Mouse (Mus musculus) spleen, postnatal 4 days (tissue): ENCODE data around the gene Smtnl2.
"Not testable (repeated sequence)": the region's sequence is repeated elsewhere in the genome, so short reads cannot be mapped to it uniquely, and the experiment has no call there.

Experiments used
- DNase-seq, 2 experiments: peaks; one replicate each; pipeline ENCODE4 v3.0.0; 2022; ENCODE audit warnings: low spot score in 2 of 2

Gene Smtnl2

GRCm38 (mm10) chr11:72361385-72362346 is 49.8 kb downstream of the Smtnl2 start:
- peak in 1 of 2 experiments; percentile 18 for DNase-seq

- DNase-seq = peak; percentile 60 to 89
Measured at GRCm38 (mm10) chr11:72354971-72355728, 56.4 kb downstream of the Smtnl2 start.

DNA sequence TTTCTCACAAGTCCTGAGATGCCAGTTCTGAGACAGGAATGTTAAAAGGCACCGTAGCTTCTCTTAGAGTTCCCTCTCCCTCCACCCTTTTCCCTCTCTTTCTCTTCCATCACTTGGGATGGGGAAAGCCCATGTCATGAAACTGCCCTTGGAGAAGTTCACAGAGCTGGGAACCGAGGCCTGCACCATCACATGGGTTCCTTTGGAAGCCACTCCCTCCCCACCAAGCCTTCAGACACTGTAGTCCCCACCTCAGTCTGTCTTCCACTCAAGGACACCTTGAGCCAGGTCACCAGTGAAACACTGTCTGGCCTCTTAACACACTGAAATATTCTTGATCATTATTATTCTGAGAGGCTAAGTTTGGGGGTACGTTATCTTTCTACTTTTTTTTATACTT is 58.3 kb downstream of the Smtnl2 start:
- DNase-seq = no peak

DNA sequence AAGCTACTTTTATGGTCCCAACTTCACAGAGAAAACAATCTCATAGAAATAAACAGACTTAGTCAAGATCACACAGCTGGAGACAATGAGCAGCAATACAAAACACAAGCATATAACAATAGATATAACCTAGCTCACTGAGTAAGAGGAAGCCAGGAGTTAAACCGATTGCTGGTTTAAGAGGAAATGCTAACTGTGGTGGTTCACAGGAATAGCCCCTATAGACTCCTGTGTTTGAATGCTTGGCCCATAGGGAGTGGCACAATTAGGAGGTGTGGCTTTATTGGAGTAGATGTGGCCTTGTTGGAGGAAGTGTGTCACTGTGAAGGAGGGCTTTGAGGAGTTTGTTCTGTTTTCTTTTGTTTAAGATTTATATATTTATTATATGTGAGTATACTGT is 59.2 kb downstream of the Smtnl2 start:
- no peak for DNase-seq

GRCm38 (mm10) chr11:72349652-72350051 is 61.9 kb downstream of the Smtnl2 start:
- no peak for DNase-seq

GRCm38 (mm10) chr11:72349016-72349415 is 62.5 kb downstream of the Smtnl2 start:
- no peak for DNase-seq

- DNase-seq = no peak
Measured at GRCm38 (mm10) chr11:72348563-72348962, 63.0 kb downstream of the Smtnl2 start.

DNA sequence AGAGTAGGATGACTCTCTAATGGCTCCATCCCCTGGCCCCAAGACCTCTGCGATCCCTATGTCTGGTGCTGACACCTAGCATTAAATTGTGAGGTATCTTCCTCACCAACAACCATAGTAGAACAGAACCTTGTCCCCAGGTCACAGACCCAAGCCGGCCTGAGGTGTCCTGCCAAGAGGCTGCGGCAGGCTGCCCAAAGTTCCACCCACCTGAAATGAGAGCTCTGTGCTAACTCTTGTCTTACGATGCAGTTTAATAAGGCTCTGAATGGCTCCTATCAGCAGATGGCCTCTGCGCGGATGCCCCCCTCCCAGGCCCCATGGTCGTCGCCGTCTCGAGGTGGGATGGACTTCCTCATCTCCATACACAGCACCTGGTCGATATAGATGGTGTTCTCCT is 67.0 kb downstream of the Smtnl2 start:
- no peak for DNase-seq

- DNase-seq = peak; percentile 45 to 81
Measured at GRCm38 (mm10) chr11:72343904-72344303, 67.6 kb downstream of the Smtnl2 start.

- DNase-seq = not testable (repeated sequence)
Measured at GRCm38 (mm10) chr11:72343238-72343625, 68.3 kb downstream of the Smtnl2 start.

DNA sequence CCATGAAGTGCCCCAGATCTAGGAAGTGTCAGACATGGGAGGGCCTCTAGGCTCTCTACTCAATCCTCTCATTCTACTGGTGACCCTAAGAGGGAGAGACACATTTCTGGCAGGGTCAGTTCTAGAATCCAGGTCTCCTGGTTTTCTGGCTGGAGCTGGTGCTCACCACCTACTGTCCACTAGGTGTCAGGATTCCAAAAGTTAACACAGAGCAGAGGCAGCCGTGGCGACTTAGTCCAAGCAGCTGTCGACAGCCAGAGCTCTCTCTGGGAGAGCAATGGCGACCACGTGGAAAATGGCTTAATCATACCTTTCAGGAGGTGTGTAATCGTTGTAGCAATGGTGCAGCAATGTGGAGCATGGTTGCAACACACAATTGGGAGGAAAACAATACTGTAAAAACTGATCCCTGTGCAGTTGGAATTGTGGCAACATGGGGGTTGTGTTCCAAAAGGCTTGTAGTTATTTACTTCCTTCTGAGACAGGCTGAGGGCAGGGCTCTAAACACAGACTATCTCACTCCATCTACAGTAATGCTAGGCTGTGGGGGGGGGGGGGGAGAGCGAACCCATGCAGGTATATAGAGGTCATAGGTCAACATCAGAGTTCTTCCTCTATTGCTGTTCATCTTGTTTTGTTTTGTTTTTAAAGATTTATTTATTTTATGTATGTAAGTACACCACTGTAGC is 68.8 kb downstream of the Smtnl2 start:
- DNase-seq = peak; percentile 22 to 69

GRCm38 (mm10) chr11:72339716-72340115 is 71.8 kb downstream of the Smtnl2 start:
- DNase-seq = no peak
